Mouse (Mus musculus): ENCODE results near the gene Sstr1. TPM values are rescaled to one million over a fixed set of nuclear protein-coding genes. Genes with fewer than 3 reads are reported as not detected.

Sstr1 gene
- not detected for polyA plus RNA-seq (2012; fragmentation: generic; extraction: Trizol)

- Histone ChIP-seq H3K4me3 (no peak within 1 kb of the TSS), H3K27me3 (ENCODE audit: control insufficient read depth, insufficient read depth, insufficient read length) (no peaks in the 10 kb centered on the region), H3K79me2 (ENCODE audit: control insufficient read depth, insufficient read depth) (no peaks in the 10 kb centered on the region), H3K36me3 (ENCODE audit: control insufficient read depth, insufficient read depth) (no peaks in the 10 kb centered on the region), H3ac (ENCODE audit: control insufficient read depth, insufficient read length) (no peak within 1 kb of the TSS), H3K4me2 (ENCODE audit: low read depth) (no peak within 1 kb of the TSS)
- TF ChIP-seq SRF (IDR thresholded peaks at IDR 0.05; ENCODE audit: control insufficient read depth, insufficient read length, low read depth) = no peak
- TF ChIP-seq POLR2A (IDR thresholded peaks at IDR 0.05; ENCODE audit: insufficient read length, low read depth) = no peak
- no peak for TF ChIP-seq POLR2AphosphoS2 (IDR thresholded peaks at IDR 0.05; ENCODE audit: insufficient read length, low read depth)
- TF ChIP-seq MYOG (IDR thresholded peaks at IDR 0.05; ENCODE audit: control insufficient read depth in 1 of 3, insufficient read depth in 1 of 3, insufficient read length in 2 of 3, low read depth in 2 of 3) = no peak
These were observed at the start of gene Sstr1 for GRCm38 (mm10) chr12:58211163-58212071. Gene Sstr1, plus strand, starts transcription at chr12:58211772.

- Histone ChIP-seq H3K79me2 (ENCODE audit: control insufficient read depth, insufficient read depth) (no peaks in the 10 kb centered on the region), H3K4me3 (no peak overlapping the region), H3K27me3 (ENCODE audit: control insufficient read depth, insufficient read depth, insufficient read length) (no peaks in the 10 kb centered on the region), H3ac (ENCODE audit: control insufficient read depth, insufficient read length) (no peak overlapping the region), H3K36me3 (ENCODE audit: control insufficient read depth, insufficient read depth) (no peaks in the 10 kb centered on the region), H3K4me2 (ENCODE audit: low read depth) (no peak overlapping the region)
- TF ChIP-seq REST (IDR thresholded peaks at IDR 0.05; ENCODE audit: insufficient read depth, insufficient read length) (no peak), POLR2A (IDR thresholded peaks at IDR 0.05; ENCODE audit: insufficient read length, low read depth) (no peak), TCF12 (IDR thresholded peaks at IDR 0.05; ENCODE audit: insufficient read depth, poor library complexity, severe bottlenecking) (no peak), CEBPB (IDR thresholded peaks at IDR 0.05; ENCODE audit: insufficient read depth, poor library complexity, severe bottlenecking) (no peak), MYOD1 (IDR thresholded peaks at IDR 0.05; ENCODE audit: control insufficient read depth in 1 of 3, insufficient read length in 2 of 3, low read depth in 2 of 3) (no peak), POLR2AphosphoS2 (IDR thresholded peaks at IDR 0.05; ENCODE audit: insufficient read length, low read depth) (no peak), USF1 (IDR thresholded peaks at IDR 0.05; ENCODE audit: low read depth) (no peak), MAX (IDR thresholded peaks at IDR 0.05; ENCODE audit: low read depth) (no peak), TCF3 (IDR thresholded peaks at IDR 0.05; ENCODE audit: insufficient read length, low read depth) (no peak), E2F4 (IDR thresholded peaks at IDR 0.05; ENCODE audit: insufficient read depth) (no peak), SRF (IDR thresholded peaks at IDR 0.05; ENCODE audit: control insufficient read depth, insufficient read length, low read depth) (no peak)
These were observed 12.8 kb upstream of the Sstr1 start for GRCm38 (mm10) chr12:58198810-58199209.

- Histone ChIP-seq H3K4me2 (ENCODE audit: low read depth) (no peak overlapping the region), H3K4me3 (no peak overlapping the region), H3K27me3 (ENCODE audit: control insufficient read depth, insufficient read depth, insufficient read length) (no peaks in the 10 kb centered on the region), H3ac (ENCODE audit: control insufficient read depth, insufficient read length) (no peak overlapping the region), H3K79me2 (ENCODE audit: control insufficient read depth, insufficient read depth) (no peaks in the 10 kb centered on the region), H3K36me3 (ENCODE audit: control insufficient read depth, insufficient read depth) (no peaks in the 10 kb centered on the region)
- TF ChIP-seq MYOD1 (IDR thresholded peaks at IDR 0.05; ENCODE audit: control insufficient read depth in 1 of 3, insufficient read length in 2 of 3, low read depth in 2 of 3) = no peak
- TF ChIP-seq E2F4 (IDR thresholded peaks at IDR 0.05; ENCODE audit: insufficient read depth) = no peak
- no peak for TF ChIP-seq MYOG (IDR thresholded peaks at IDR 0.05; ENCODE audit: control insufficient read depth in 1 of 3, insufficient read depth in 1 of 3, insufficient read length in 2 of 3, low read depth in 2 of 3)
These were observed 10.4 kb upstream of the Sstr1 start for GRCm38 (mm10) chr12:58201190-58201589.

GRCm38 (mm10) chr12:58207956-58208355, 3.6 kb upstream of the Sstr1 start:
- TF ChIP-seq CEBPB (IDR thresholded peaks at IDR 0.05; ENCODE audit: insufficient read depth, poor library complexity, severe bottlenecking) = no peak
- no peak for TF ChIP-seq POLR2A (IDR thresholded peaks at IDR 0.05; ENCODE audit: insufficient read length, low read depth)
- TF ChIP-seq E2F4 (IDR thresholded peaks at IDR 0.05; ENCODE audit: insufficient read depth) = no peak
- TF ChIP-seq REST (IDR thresholded peaks at IDR 0.05; ENCODE audit: insufficient read depth, insufficient read length) = no peak
- no peak for TF ChIP-seq MYOD1 (IDR thresholded peaks at IDR 0.05; ENCODE audit: control insufficient read depth in 1 of 3, insufficient read length in 2 of 3, low read depth in 2 of 3)
- no peak for TF ChIP-seq USF1 (IDR thresholded peaks at IDR 0.05; ENCODE audit: low read depth)
- TF ChIP-seq TCF12 (IDR thresholded peaks at IDR 0.05; ENCODE audit: insufficient read depth, poor library complexity, severe bottlenecking) = no peak
- TF ChIP-seq MAX (IDR thresholded peaks at IDR 0.05; ENCODE audit: low read depth) = no peak
- no peak for TF ChIP-seq POLR2AphosphoS2 (IDR thresholded peaks at IDR 0.05; ENCODE audit: insufficient read length, low read depth)
- TF ChIP-seq TCF3 (IDR thresholded peaks at IDR 0.05; ENCODE audit: insufficient read length, low read depth) = no peak
- TF ChIP-seq SRF (IDR thresholded peaks at IDR 0.05; ENCODE audit: control insufficient read depth, insufficient read length, low read depth) = no peak
- TF ChIP-seq MYOG (IDR thresholded peaks at IDR 0.05; ENCODE audit: control insufficient read depth in 1 of 3, insufficient read depth in 1 of 3, insufficient read length in 2 of 3, low read depth in 2 of 3) = no peak
- Histone ChIP-seq H3K27me3 (ENCODE audit: control insufficient read depth, insufficient read depth, insufficient read length) (no peaks in the 10 kb centered on the region), H3ac (ENCODE audit: control insufficient read depth, insufficient read length) (no peak overlapping the region), H3K36me3 (ENCODE audit: control insufficient read depth, insufficient read depth) (no peaks in the 10 kb centered on the region), H3K4me2 (ENCODE audit: low read depth) (no peak overlapping the region), H3K79me2 (ENCODE audit: control insufficient read depth, insufficient read depth) (no peaks in the 10 kb centered on the region), H3K4me3 (no peak overlapping the region)
